Mouse (Mus musculus) olfactory bulb, adult 2 months (tissue): Measurements from ENCODE around the gene Mpped1. TPM values are rescaled to one million over a fixed set of nuclear protein-coding genes. Genes with fewer than 3 reads are reported as not detected.
A peak's percentile ranks its signal among the peaks of the same experiment; 100 is the strongest.

Experiments used
- H3K27ac ChIP-seq: fragments of 200-500 bp; 2 replicates; pipeline ENCODE4 v1.5.1; 2012; ENCODE audit warnings: low read depth, low read length; ENCODE audit not compliant: insufficient read depth
- H3K4me1 ChIP-seq: fragments of 200-500 bp; 2 replicates; pipeline ENCODE4 v1.6.1; 2012; ENCODE audit warnings: low read length; ENCODE audit not compliant: control insufficient read depth, insufficient read depth
- H3K4me3 ChIP-seq: fragments of 200-500 bp; 2 replicates; pipeline ENCODE4 v1.5.1; 2012; ENCODE audit warnings: mild to moderate bottlenecking, low read depth, low read length, moderate library complexity; ENCODE audit not compliant: insufficient read depth
- CTCF ChIP-seq: fragments of 200-500 bp; IDR thresholded peaks from 2 replicates; pipeline ENCODE4 v1.5.1; 2012; ENCODE audit warnings: low read depth, mild to moderate bottlenecking, low read length, moderate library complexity; ENCODE audit not compliant: insufficient read depth
- POLR2A ChIP-seq: fragments of 200-500 bp; IDR thresholded peaks from 2 replicates; pipeline ENCODE4 v1.6.1; 2012; ENCODE audit warnings: mild to moderate bottlenecking, low read depth, low read length, moderate library complexity; ENCODE audit not compliant: insufficient read depth
- WGBS: fragments of 180-500 bp; shearing (Covaris S2); methylation state at CpG from one replicate; pipeline ENCODE4 v1.1.7; 2018; 5-methylcytosine and 5-hydroxymethylcytosine counted together
- polyA plus RNA-seq: library from polyadenylated mRNA; stranded (reverse); fragments of >200 nt; gene quantifications from 2 replicates; pipeline ENCODE4 v1.2.4, GENCODE M21; 2012; ENCODE audit warnings: low replicate concordance; ENCODE audit not compliant: missing spikeins, insufficient read depth, insufficient read length

Mpped1 gene
- polyA plus RNA-seq, 1 experiment, result not detected

GRCm38 (mm10) chr15:83779855-83780740, 831 bp downstream of the Mpped1 start:
- H3K4me3 ChIP-seq, result peak overlapping the region; percentile 60
- no peak overlapping the region for H3K27ac ChIP-seq
- TF ChIP-seq CTCF (no peak), POLR2A (no peak)
- H3K4me1 ChIP-seq, result peaks cover 13% of the 10 kb centered on the region; the same call in 1 of the 2 replicates
- 8% methylated on average over 60 of the region's 92 CpGs for WGBS

- Histone ChIP-seq H3K4me3 (peak overlapping the region; percentile 9; the same call in 1 of the 2 replicates), H3K4me1 (peaks cover 14% of the 10 kb centered on the region; the same call in 1 of the 2 replicates), H3K27ac (no peak overlapping the region)
- TF ChIP-seq POLR2A (no peak), CTCF (no peak)
- 53% methylated on average over 11 of the region's 11 CpGs for WGBS
Observed at GRCm38 (mm10) chr15:83781304-83781703, 2.0 kb downstream of the Mpped1 start.

GRCm38 (mm10) chr15:83782284-83782683, 3.0 kb downstream of the Mpped1 start:
- H3K4me1 ChIP-seq, result peaks cover 14% of the 10 kb centered on the region; the same call in 1 of the 2 replicates
- TF ChIP-seq CTCF (no peak), POLR2A (no peak)
- H3K27ac ChIP-seq, result no peak overlapping the region
- WGBS, result 71% methylated on average over 9 of the region's 9 CpGs
- H3K4me3 ChIP-seq, result no peak overlapping the region

GRCm38 (mm10) chr15:83784772-83785171, 5.5 kb downstream of the Mpped1 start:
- no peak for TF ChIP-seq CTCF
- TF ChIP-seq POLR2A, result no peak
- H3K4me1 ChIP-seq, result peaks cover 15% of the 10 kb centered on the region; the same call in 1 of the 2 replicates
- no peak overlapping the region for H3K27ac ChIP-seq
- H3K4me3 ChIP-seq, result no peak overlapping the region
- WGBS, result 41% methylated on average over 9 of the region's 9 CpGs

- H3K4me3 ChIP-seq, result no peak overlapping the region
- H3K27ac ChIP-seq, result no peak overlapping the region
- peaks cover 10% of the 10 kb centered on the region; the same call in 1 of the 2 replicates for H3K4me1 ChIP-seq
- 75% methylated on average over 9 of the region's 9 CpGs for WGBS
- TF ChIP-seq CTCF (no peak), POLR2A (no peak)
Observed at GRCm38 (mm10) chr15:83789046-83789445, 9.8 kb downstream of the Mpped1 start.

- peaks cover 9% of the 10 kb centered on the region; the same call in 1 of the 2 replicates for H3K4me1 ChIP-seq
- TF ChIP-seq CTCF (no peak), POLR2A (no peak)
- no peak overlapping the region for H3K4me3 ChIP-seq
- WGBS, result 79% methylated on average over 7 of the region's 7 CpGs
- H3K27ac ChIP-seq, result no peak overlapping the region
Observed at GRCm38 (mm10) chr15:83796924-83797323, 17.7 kb downstream of the Mpped1 start.

- peaks cover 30% of the 10 kb centered on the region for H3K4me1 ChIP-seq
- no peak overlapping the region for H3K4me3 ChIP-seq
- TF ChIP-seq CTCF (no peak), POLR2A (no peak)
- H3K27ac ChIP-seq, result no peak overlapping the region
- WGBS, result 82% methylated on average over 11 of the region's 11 CpGs
Observed at GRCm38 (mm10) chr15:83798964-83799363, 19.7 kb downstream of the Mpped1 start.

- H3K27ac ChIP-seq, result no peak overlapping the region
- H3K4me3 ChIP-seq, result no peak overlapping the region
- H3K4me1 ChIP-seq, result peaks cover 48% of the 10 kb centered on the region
- TF ChIP-seq POLR2A (no peak), CTCF (no peak)
- 71% methylated on average over 5 of the region's 5 CpGs for WGBS
Observed at GRCm38 (mm10) chr15:83801011-83801410, 21.7 kb downstream of the Mpped1 start.

GRCm38 (mm10) chr15:83814106-83814505, 34.8 kb downstream of the Mpped1 start:
- no peak overlapping the region for H3K4me3 ChIP-seq
- no peak overlapping the region for H3K27ac ChIP-seq
- no peaks in the 10 kb centered on the region for H3K4me1 ChIP-seq
- TF ChIP-seq CTCF (no peak), POLR2A (no peak)
- 89% methylated on average over 6 of the region's 6 CpGs for WGBS
